ENCODE assay signal across 18 mouse cellular contexts in genomic region chr9:68850321-68850720, GRCm38 (mm10).
DNase-seq lines count a peak whose midpoint lies in the region; ATAC-seq and TF ChIP-seq lines count a peak whose summit lies in the region.
"Had no signal": no experiment of that assay in that cellular context is flagged by ENCODE, and none has a peak within 500 bp of the region (broad histone marks: within the 10 kb centered on the region; RNA-seq: fewer than 3 reads in every experiment).

No protein-coding gene starts in this region.

- H3K4me2 ChIP-seq in midbrain, embryonic 11.5 days, result no peak overlapping the region
- no peak overlapping the region for H3K4me2 ChIP-seq in midbrain, embryonic 15.5 days
- H3K4me2 ChIP-seq in embryonic facial prominence, embryonic 11.5 days (ENCODE audit: low read depth, low read length), result no peak overlapping the region
- no peak overlapping the region for H3K4me2 ChIP-seq in embryonic facial prominence, embryonic 15.5 days (replicated peaks)
- no peak overlapping the region for H3K4me2 ChIP-seq in limb, embryonic 14.5 days (replicated peaks; ENCODE audit: low read depth, low read length, severe bottlenecking)
- H3K4me2 ChIP-seq: forebrain, embryonic 15.5 days; heart, embryonic 11.5 days; heart, embryonic 15.5 days; hindbrain, embryonic 15.5 days had no signal

- no peaks in the 10 kb centered on the region for H3K4me1 ChIP-seq in midbrain, embryonic 11.5 days (ENCODE audit: control insufficient read depth, insufficient read depth, low read length)
- no peaks in the 10 kb centered on the region for H3K4me1 ChIP-seq in midbrain, embryonic 15.5 days
- H3K4me1 ChIP-seq in embryonic facial prominence, embryonic 11.5 days (ENCODE audit: control insufficient read depth, insufficient read depth, low read length), result no peaks in the 10 kb centered on the region
- peaks cover 22% of the 10 kb centered on the region for H3K4me1 ChIP-seq in embryonic facial prominence, embryonic 15.5 days
- peaks cover 14% of the 10 kb centered on the region; the same call in 1 of the 2 replicates for H3K4me1 ChIP-seq in limb, embryonic 14.5 days (ENCODE audit: control insufficient read depth, insufficient read depth, low read length)

- DNase-seq in midbrain, embryonic 11.5 days (ENCODE audit: low spot score, missing footprints), result peak; percentile 75
- peak; percentile 58 for DNase-seq in embryonic facial prominence, embryonic 11.5 days (ENCODE audit: low spot score)
- peak; percentile 44 for DNase-seq in limb, embryonic 14.5 days (ENCODE audit: low spot score)
- no peak for DNase-seq in heart, postnatal 10 days
- DNase-seq in testis, postnatal 14 days (ENCODE audit: low spot score), result no peak
- DNase-seq: adrenal gland, adult 8-10 months; adrenal gland, postnatal 36 days; cerebellum, adult 2 months; cerebellum, postnatal 10 days; gastrocnemius, postnatal 10 days; heart, adult 2 months had no signal

- no peaks in the 10 kb centered on the region for H3K9me3 ChIP-seq in midbrain, embryonic 11.5 days (ENCODE audit: control insufficient read depth, low read length)
- no peaks in the 10 kb centered on the region for H3K9me3 ChIP-seq in midbrain, embryonic 15.5 days
- no peaks in the 10 kb centered on the region for H3K9me3 ChIP-seq in embryonic facial prominence, embryonic 11.5 days (replicated peaks; ENCODE audit: control insufficient read depth, low read length)
- no peaks in the 10 kb centered on the region for H3K9me3 ChIP-seq in embryonic facial prominence, embryonic 15.5 days (replicated peaks)
- H3K9me3 ChIP-seq in limb, embryonic 14.5 days (ENCODE audit: control insufficient read depth, low read length), result no peaks in the 10 kb centered on the region
- H3K9me3 ChIP-seq: forebrain, embryonic 15.5 days; heart, embryonic 15.5 days; hindbrain, embryonic 15.5 days had no signal

- no peaks in the 10 kb centered on the region for H3K27me3 ChIP-seq in midbrain, embryonic 11.5 days (ENCODE audit: control insufficient read depth, insufficient read depth, low read length)
- H3K27me3 ChIP-seq in midbrain, embryonic 15.5 days (replicated peaks), result no peaks in the 10 kb centered on the region
- H3K27me3 ChIP-seq in embryonic facial prominence, embryonic 11.5 days (ENCODE audit: control insufficient read depth, insufficient read depth, low read length), result no peaks in the 10 kb centered on the region
- no peaks in the 10 kb centered on the region for H3K27me3 ChIP-seq in embryonic facial prominence, embryonic 15.5 days
- no peaks in the 10 kb centered on the region for H3K27me3 ChIP-seq in limb, embryonic 14.5 days (ENCODE audit: control insufficient read depth, insufficient read depth, low read length)
- H3K27me3 ChIP-seq: forebrain, embryonic 15.5 days; heart, embryonic 15.5 days; hindbrain, embryonic 15.5 days had no signal

- H3K36me3 ChIP-seq in midbrain, embryonic 11.5 days (ENCODE audit: control insufficient read depth, insufficient read depth, low read length), result no peaks in the 10 kb centered on the region
- no peaks in the 10 kb centered on the region for H3K36me3 ChIP-seq in midbrain, embryonic 15.5 days (replicated peaks)
- no peaks in the 10 kb centered on the region for H3K36me3 ChIP-seq in embryonic facial prominence, embryonic 11.5 days (replicated peaks; ENCODE audit: control insufficient read depth, insufficient read depth, low read depth, low read length)
- H3K36me3 ChIP-seq in embryonic facial prominence, embryonic 15.5 days, result no peaks in the 10 kb centered on the region
- no peaks in the 10 kb centered on the region for H3K36me3 ChIP-seq in limb, embryonic 14.5 days (ENCODE audit: control insufficient read depth, insufficient read depth, low read length)
- H3K36me3 ChIP-seq: forebrain, embryonic 15.5 days; heart, embryonic 15.5 days; hindbrain, embryonic 15.5 days had no signal

- intact Hi-C loops in heart, postnatal 10 days (cut with DNase I), result no loop called here

- H3K27ac ChIP-seq in midbrain, embryonic 11.5 days (ENCODE audit: low read depth, low read length), result no peak overlapping the region
- H3K27ac ChIP-seq in midbrain, embryonic 15.5 days, result no peak overlapping the region
- no peak overlapping the region for H3K27ac ChIP-seq in embryonic facial prominence, embryonic 11.5 days (replicated peaks; ENCODE audit: low read depth, low read length)
- H3K27ac ChIP-seq in embryonic facial prominence, embryonic 15.5 days (replicated peaks), result peak overlapping the region; percentile 69; the same call in 1 of the 2 replicates
- H3K27ac ChIP-seq in limb, embryonic 14.5 days (replicated peaks; ENCODE audit: low read depth, low read length), result no peak overlapping the region
- H3K27ac ChIP-seq: forebrain, embryonic 15.5 days; heart, adult 2 months; heart, embryonic 15.5 days; hindbrain, embryonic 15.5 days had no signal

- no peak for ATAC-seq in midbrain, embryonic 11.5 days (ENCODE audit: low FRiP score)
- no peak for ATAC-seq in midbrain, embryonic 15.5 days (replicated peaks)
- no peak for ATAC-seq in embryonic facial prominence, embryonic 11.5 days (replicated peaks; ENCODE audit: insufficient number of reproducible peaks, low FRiP score, low TSS enrichment, low read depth)
- ATAC-seq in embryonic facial prominence, embryonic 15.5 days (ENCODE audit: insufficient number of reproducible peaks, low FRiP score, low TSS enrichment, low read depth), result no peak
- no peak for ATAC-seq in limb, embryonic 14.5 days (ENCODE audit: low FRiP score, low read depth)
- ATAC-seq: forebrain, embryonic 15.5 days; intestine, embryonic 16.5 days had no signal

- no peak for TF ChIP-seq POLR2A in limb, embryonic 14.5 days (IDR thresholded peaks at IDR 0.05; ENCODE audit: borderline replicate concordance, extremely low read depth, insufficient read depth, insufficient read length)

- no peak overlapping the region for H3K4me3 ChIP-seq in midbrain, embryonic 11.5 days (ENCODE audit: low read depth, low read length)
- H3K4me3 ChIP-seq in midbrain, embryonic 15.5 days, result no peak overlapping the region
- no peak overlapping the region for H3K4me3 ChIP-seq in embryonic facial prominence, embryonic 11.5 days (ENCODE audit: low read depth, low read length)
- no peak overlapping the region for H3K4me3 ChIP-seq in embryonic facial prominence, embryonic 15.5 days (replicated peaks)
- no peak overlapping the region for H3K4me3 ChIP-seq in limb, embryonic 14.5 days (replicated peaks; ENCODE audit: low read length)
- H3K4me3 ChIP-seq: forebrain, embryonic 15.5 days; heart, adult 2 months; heart, embryonic 15.5 days; hindbrain, embryonic 15.5 days had no signal

- no peak overlapping the region for H3K9ac ChIP-seq in midbrain, embryonic 11.5 days (ENCODE audit: low read length)
- H3K9ac ChIP-seq in midbrain, embryonic 15.5 days, result no peak overlapping the region
- H3K9ac ChIP-seq in embryonic facial prominence, embryonic 11.5 days (replicated peaks; ENCODE audit: low read length), result no peak overlapping the region
- no peak overlapping the region for H3K9ac ChIP-seq in embryonic facial prominence, embryonic 15.5 days
- no peak overlapping the region for H3K9ac ChIP-seq in limb, embryonic 14.5 days (ENCODE audit: low read depth, low read length, severe bottlenecking)
- H3K9ac ChIP-seq: forebrain, embryonic 15.5 days; heart, embryonic 15.5 days; hindbrain, embryonic 15.5 days had no signal

- 77% methylated on average over 5 of the region's 5 CpGs for WGBS in midbrain, embryonic 11.5 days
- WGBS in midbrain, embryonic 15.5 days, result 73% methylated on average over 5 of the region's 5 CpGs
- WGBS in embryonic facial prominence, embryonic 11.5 days, result 39% methylated on average over 5 of the region's 5 CpGs
- WGBS in embryonic facial prominence, embryonic 15.5 days, result 37% methylated on average over 5 of the region's 5 CpGs
- 18% methylated on average over 5 of the region's 5 CpGs for WGBS in limb, embryonic 14.5 days

Comparison
In these comparisons a context has a peak if more than half of its experiments do, and no peak if none do; other contexts are left out.
1. DNase-seq: peak in midbrain, embryonic 11.5 days (single experiment), embryonic facial prominence, embryonic 11.5 days (single experiment) and limb, embryonic 14.5 days (single experiment); none in heart, postnatal 10 days (0 of 2) and testis, postnatal 14 days (single experiment).